Mouse (Mus musculus): ENCODE results near the gene Glyr1. TPM values are rescaled to one million over a fixed set of nuclear protein-coding genes. Genes with fewer than 3 reads are reported as not detected.

Gene Glyr1
- polyA plus RNA-seq, 1 experiment, result 0.42 TPM

DNA sequence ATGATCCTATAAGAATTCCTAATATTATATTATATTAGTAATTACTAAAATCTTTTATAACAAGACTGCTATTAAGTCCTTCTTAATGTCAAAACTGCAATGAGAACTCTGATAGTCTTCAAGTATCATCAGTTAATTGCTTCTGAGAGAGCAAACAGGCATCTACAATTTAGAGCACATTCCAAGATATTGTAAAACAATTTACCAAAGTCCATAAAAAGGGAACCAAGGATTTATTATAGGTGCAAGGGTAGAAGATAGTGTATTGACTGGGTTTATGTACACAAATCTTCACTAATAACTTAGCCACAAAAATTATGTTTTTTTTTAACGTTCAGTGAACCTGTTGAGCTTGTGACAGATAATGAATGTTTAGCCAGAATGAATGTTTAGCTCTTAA, 50.7 kb downstream of the Glyr1 start:
- Histone ChIP-seq H3K36me3 (ENCODE audit: control insufficient read depth) (no peaks in the 10 kb centered on the region), H3K4me3 (replicated peaks) (no peak overlapping the region), H3K27me3 (ENCODE audit: control insufficient read depth) (peaks cover 7% of the 10 kb centered on the region; the same call in 1 of the 2 replicates), H3K4me1 (ENCODE audit: control insufficient read depth) (no peaks in the 10 kb centered on the region), H3K9me3 (ENCODE audit: control insufficient read depth, low read length) (no peaks in the 10 kb centered on the region)
- TF ChIP-seq TAL1 (IDR thresholded peaks at IDR 0.05; ENCODE audit: low read length) (no peak), GATA1 (IDR thresholded peaks at IDR 0.05; ENCODE audit: low read length) (no peak)

DNA sequence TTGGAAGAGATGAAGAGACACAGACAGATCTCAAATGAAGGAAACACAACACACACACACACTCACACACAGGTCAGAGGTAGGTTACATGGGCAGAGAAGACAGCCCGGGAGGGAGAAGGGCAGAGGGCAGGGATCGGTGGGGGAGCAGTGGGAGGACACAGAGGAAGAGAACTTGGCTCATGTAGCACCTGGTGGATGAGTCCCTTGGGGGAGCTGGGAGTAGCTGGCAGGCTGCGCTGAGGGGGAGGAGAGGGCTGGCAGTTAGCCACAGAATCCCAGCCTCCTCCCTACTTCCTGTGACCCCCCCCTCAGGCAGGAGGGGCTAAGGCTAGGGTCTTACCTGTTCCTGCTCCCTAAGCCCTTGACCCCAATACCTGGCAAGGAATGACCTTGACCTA, 52.1 kb downstream of the Glyr1 start, which contains the start of gene Sept12:
Sept12 (minus strand) TSS at position 300 of the 400 bp plus-strand sequence.
- no peaks in the 10 kb centered on the region for H3K9me3 ChIP-seq (ENCODE audit: control insufficient read depth, low read length)
- TF ChIP-seq GATA1 (IDR thresholded peaks at IDR 0.05; ENCODE audit: low read length), result no peak
- no peak for TF ChIP-seq TAL1 (IDR thresholded peaks at IDR 0.05; ENCODE audit: low read length)
- peaks cover 7% of the 10 kb centered on the region; the same call in 1 of the 2 replicates for H3K27me3 ChIP-seq (ENCODE audit: control insufficient read depth)
- no peaks in the 10 kb centered on the region for H3K4me1 ChIP-seq (ENCODE audit: control insufficient read depth)
- H3K36me3 ChIP-seq (ENCODE audit: control insufficient read depth), result no peaks in the 10 kb centered on the region
- no peak within 1 kb of the TSS for H3K4me3 ChIP-seq (replicated peaks)

- H3K9me3 ChIP-seq (ENCODE audit: control insufficient read depth, low read length), result no peaks in the 10 kb centered on the region
- H3K36me3 ChIP-seq (ENCODE audit: control insufficient read depth), result no peaks in the 10 kb centered on the region
- H3K4me3 ChIP-seq (replicated peaks), result no peak overlapping the region
- peaks cover 4% of the 10 kb centered on the region; the same call in 1 of the 2 replicates for H3K27me3 ChIP-seq (ENCODE audit: control insufficient read depth)
- H3K4me1 ChIP-seq (ENCODE audit: control insufficient read depth), result no peaks in the 10 kb centered on the region
- TF ChIP-seq GATA1 (IDR thresholded peaks at IDR 0.05; ENCODE audit: low read length) (no peak), TAL1 (IDR thresholded peaks at IDR 0.05; ENCODE audit: low read length) (no peak)
Observed at GRCm38 (mm10) chr16:4993276-4993675, 56.4 kb downstream of the Glyr1 start.

DNA sequence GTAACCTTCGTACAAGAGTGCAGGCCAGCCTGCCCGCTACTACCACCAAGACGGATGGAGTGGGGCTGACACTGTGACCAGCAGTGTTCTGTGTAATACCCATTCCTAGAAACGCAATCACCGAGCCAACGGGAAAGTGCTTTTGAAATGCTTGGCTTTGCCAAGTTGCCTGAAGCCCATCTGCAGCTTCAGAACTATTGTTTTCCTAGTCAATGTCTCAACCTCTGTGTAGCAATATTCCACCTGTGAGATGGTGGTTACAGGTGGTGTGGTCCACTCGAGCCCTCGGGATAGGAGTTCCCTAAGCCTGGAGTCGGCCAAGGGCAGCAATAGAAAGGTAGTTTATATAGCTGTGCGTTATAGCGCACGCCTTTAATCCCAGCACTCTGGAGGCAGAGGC, 64.9 kb downstream of the Glyr1 start:
- Histone ChIP-seq H3K36me3 (ENCODE audit: control insufficient read depth) (no peaks in the 10 kb centered on the region), H3K27me3 (ENCODE audit: control insufficient read depth) (no peaks in the 10 kb centered on the region), H3K4me1 (ENCODE audit: control insufficient read depth) (no peaks in the 10 kb centered on the region), H3K9me3 (ENCODE audit: control insufficient read depth, low read length) (no peaks in the 10 kb centered on the region), H3K4me3 (replicated peaks) (no peak overlapping the region)
- TF ChIP-seq GATA1 (IDR thresholded peaks at IDR 0.05; ENCODE audit: low read length) (no peak), TAL1 (IDR thresholded peaks at IDR 0.05; ENCODE audit: low read length) (no peak)

DNA sequence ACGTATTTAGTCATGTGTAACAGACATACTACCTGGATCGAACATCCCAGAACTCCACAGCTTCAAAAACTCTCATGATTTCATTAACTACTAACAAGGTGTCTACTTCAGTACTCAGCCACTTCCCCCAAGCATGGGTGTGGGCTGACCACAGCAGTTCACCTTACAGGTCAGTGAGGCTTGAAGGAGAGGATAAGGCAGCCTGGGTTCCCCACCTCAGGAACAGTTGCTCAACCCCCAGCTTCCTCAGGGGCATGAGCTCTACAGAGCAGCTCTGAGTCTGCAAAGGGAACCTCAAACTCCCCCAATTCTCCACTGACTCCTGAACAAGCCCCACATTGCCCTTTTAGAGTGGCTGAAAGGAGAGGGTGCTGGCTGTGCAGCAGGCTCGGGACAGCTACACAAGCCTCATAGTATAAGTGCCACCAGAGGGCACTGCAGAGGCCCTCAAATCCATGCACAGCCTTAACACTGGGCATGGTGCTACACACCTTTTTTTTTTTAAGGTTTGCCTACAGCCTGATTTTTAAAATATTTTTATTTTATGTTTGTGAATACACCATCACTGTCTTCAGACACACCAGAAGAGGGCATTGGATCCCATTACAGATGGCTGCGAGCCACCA, 69.8 kb downstream of the Glyr1 start:
- Histone ChIP-seq H3K4me3 (replicated peaks) (no peak overlapping the region), H3K4me1 (ENCODE audit: control insufficient read depth) (peaks cover 9% of the 10 kb centered on the region), H3K27me3 (ENCODE audit: control insufficient read depth) (peaks cover 2% of the 10 kb centered on the region; the same call in 1 of the 2 replicates), H3K36me3 (ENCODE audit: control insufficient read depth) (no peaks in the 10 kb centered on the region), H3K9me3 (ENCODE audit: control insufficient read depth, low read length) (no peaks in the 10 kb centered on the region)
- TF ChIP-seq TAL1 (IDR thresholded peaks at IDR 0.05; ENCODE audit: low read length) (no peak), GATA1 (IDR thresholded peaks at IDR 0.05; ENCODE audit: low read length) (no peak)

DNA sequence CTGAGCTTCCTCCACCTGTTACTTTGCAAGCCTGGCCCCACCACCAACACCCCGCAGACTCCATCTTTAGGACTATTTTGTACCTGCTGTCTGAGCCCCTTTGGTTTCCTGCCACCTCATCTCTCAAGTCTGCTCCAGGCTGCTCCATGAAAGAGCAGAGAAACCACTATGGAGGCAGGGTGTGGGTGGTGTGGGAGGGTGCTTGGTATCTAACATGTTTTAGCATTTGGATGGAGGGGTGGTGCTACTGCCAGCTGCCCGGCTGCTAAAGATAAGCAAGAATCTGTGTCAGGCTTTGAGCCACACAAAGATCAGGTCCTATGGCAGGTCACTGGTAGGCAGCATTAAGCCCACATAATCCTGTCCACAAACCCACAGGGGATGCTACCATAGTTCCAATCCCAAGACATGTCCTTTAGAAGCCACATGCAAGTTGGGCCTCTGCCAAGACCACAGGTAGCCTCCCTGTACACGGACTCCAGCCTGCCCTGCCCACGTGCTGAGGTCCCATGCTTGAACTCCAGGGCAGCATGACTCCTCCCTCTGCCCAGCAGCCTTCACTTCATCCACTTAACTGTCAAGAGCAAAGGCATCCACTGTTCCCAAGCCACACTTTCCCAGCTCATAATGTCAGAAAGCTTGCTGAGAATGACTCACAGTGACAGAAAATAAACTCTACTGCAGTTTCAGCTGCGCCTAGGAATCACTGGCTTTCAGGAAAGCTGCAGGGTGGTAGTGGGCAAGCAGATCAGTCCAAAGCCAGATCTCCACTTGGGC, 71.2 kb downstream of the Glyr1 start:
- peaks cover 2% of the 10 kb centered on the region; the same call in 1 of the 2 replicates for H3K27me3 ChIP-seq (ENCODE audit: control insufficient read depth)
- TF ChIP-seq GATA1 (IDR thresholded peaks at IDR 0.05; ENCODE audit: low read length) (no peak), TAL1 (IDR thresholded peaks at IDR 0.05; ENCODE audit: low read length) (no peak)
- H3K4me3 ChIP-seq (replicated peaks), result no peak overlapping the region
- H3K4me1 ChIP-seq (ENCODE audit: control insufficient read depth), result peaks cover 9% of the 10 kb centered on the region
- no peaks in the 10 kb centered on the region for H3K36me3 ChIP-seq (ENCODE audit: control insufficient read depth)
- no peaks in the 10 kb centered on the region for H3K9me3 ChIP-seq (ENCODE audit: control insufficient read depth, low read length)

DNA sequence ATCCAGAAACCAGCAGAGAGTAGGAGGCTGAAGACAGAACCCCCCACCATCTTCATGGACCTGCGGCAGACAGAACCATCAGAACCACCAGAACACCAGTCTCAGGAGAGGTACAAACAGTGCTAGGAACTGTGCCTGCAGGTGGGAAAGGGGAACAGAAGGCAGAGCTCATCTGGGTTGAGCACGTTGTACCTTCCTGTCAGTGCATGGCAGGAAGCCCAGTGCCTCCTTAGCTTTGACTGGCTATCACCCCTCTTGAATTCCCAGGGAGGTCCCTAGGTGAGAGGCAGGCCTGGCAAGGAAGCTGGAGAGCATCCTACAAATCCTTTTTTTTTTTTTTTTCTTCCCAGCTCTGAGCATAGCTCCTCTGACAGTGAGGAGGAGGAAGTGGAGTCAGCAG, 73.5 kb downstream of the Glyr1 start:
- TF ChIP-seq GATA1 (IDR thresholded peaks at IDR 0.05; ENCODE audit: low read length) (no peak), TAL1 (IDR thresholded peaks at IDR 0.05; ENCODE audit: low read length) (no peak)
- H3K4me1 ChIP-seq (ENCODE audit: control insufficient read depth), result peaks cover 9% of the 10 kb centered on the region
- no peak overlapping the region for H3K4me3 ChIP-seq (replicated peaks)
- H3K36me3 ChIP-seq (ENCODE audit: control insufficient read depth), result no peaks in the 10 kb centered on the region
- no peaks in the 10 kb centered on the region for H3K9me3 ChIP-seq (ENCODE audit: control insufficient read depth, low read length)
- peaks cover 2% of the 10 kb centered on the region; the same call in 1 of the 2 replicates for H3K27me3 ChIP-seq (ENCODE audit: control insufficient read depth)

- H3K4me1 ChIP-seq (ENCODE audit: control insufficient read depth), result peaks cover 9% of the 10 kb centered on the region
- TF ChIP-seq TAL1 (IDR thresholded peaks at IDR 0.05; ENCODE audit: low read length) (no peak), GATA1 (IDR thresholded peaks at IDR 0.05; ENCODE audit: low read length) (no peak)
- H3K27me3 ChIP-seq (ENCODE audit: control insufficient read depth), result peaks cover 2% of the 10 kb centered on the region; the same call in 1 of the 2 replicates
- H3K36me3 ChIP-seq (ENCODE audit: control insufficient read depth), result no peaks in the 10 kb centered on the region
- H3K4me3 ChIP-seq (replicated peaks), result no peak overlapping the region
- no peaks in the 10 kb centered on the region for H3K9me3 ChIP-seq (ENCODE audit: control insufficient read depth, low read length)
Observed at GRCm38 (mm10) chr16:4974521-4974920, 75.1 kb downstream of the Glyr1 start.

DNA sequence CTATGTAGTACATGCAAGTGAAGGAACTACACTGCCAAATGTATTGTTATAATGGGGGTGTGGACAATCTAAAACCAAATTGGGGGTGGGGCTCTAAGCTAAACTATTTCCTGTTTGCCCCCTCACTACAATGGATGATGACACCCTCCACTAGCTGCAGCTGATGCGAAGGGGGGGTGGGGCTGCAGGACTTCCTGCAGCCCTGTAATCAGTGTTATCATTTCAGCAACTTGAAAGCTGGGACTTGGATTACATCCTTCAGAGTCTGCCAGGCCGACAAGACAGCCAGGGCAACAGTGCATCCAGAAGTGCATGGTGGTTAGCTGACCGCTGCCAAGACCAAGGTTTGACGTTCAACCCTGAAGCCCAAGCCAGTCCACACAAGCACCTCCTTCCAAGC, 78.0 kb downstream of the Glyr1 start:
- Histone ChIP-seq H3K4me1 (ENCODE audit: control insufficient read depth) (no peaks in the 10 kb centered on the region), H3K4me3 (replicated peaks) (no peak overlapping the region), H3K36me3 (ENCODE audit: control insufficient read depth) (no peaks in the 10 kb centered on the region), H3K27me3 (ENCODE audit: control insufficient read depth) (peaks cover 2% of the 10 kb centered on the region; the same call in 1 of the 2 replicates), H3K9me3 (ENCODE audit: control insufficient read depth, low read length) (no peaks in the 10 kb centered on the region)
- TF ChIP-seq GATA1 (IDR thresholded peaks at IDR 0.05; ENCODE audit: low read length), result no peak
- no peak for TF ChIP-seq TAL1 (IDR thresholded peaks at IDR 0.05; ENCODE audit: low read length)
